Mouse (Mus musculus) olfactory bulb, adult 2 months (tissue): ENCODE results near the gene Nap1l5.

Source experiments
- CTCF ChIP-seq: fragments of 200-500 bp; IDR thresholded peaks from 2 replicates; pipeline ENCODE4 v1.5.1; 2012; ENCODE audit warnings: low read depth, mild to moderate bottlenecking, low read length, moderate library complexity; ENCODE audit not compliant: insufficient read depth
- POLR2A ChIP-seq: fragments of 200-500 bp; IDR thresholded peaks from 2 replicates; pipeline ENCODE4 v1.6.1; 2012; ENCODE audit warnings: mild to moderate bottlenecking, low read depth, low read length, moderate library complexity; ENCODE audit not compliant: insufficient read depth

DNA sequence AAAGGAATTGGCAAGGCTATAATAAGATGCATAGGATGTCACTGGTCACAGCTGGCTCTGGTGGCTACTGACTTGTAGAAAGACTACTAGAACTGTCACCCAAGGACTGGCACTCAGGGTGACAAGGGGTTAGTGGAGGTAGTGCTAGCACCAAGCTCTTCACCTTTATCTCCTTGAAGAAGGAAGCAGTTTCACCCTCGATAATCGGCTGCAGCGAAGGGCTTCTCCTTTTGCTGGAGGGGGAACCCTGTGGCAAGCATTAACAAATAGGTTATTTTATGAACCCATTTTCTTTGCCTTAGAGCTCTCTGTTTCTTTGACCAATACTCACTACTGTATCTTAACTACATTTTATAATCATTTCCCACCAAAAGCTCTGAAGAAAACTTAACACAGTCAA lies 37.1 kb upstream of the Nap1l5 start:
- TF ChIP-seq POLR2A (no peak), CTCF (no peak)
